Mouse (Mus musculus): ENCODE results near the gene Mctp2. TPM values are rescaled to one million over a fixed set of nuclear protein-coding genes. Genes with fewer than 3 reads are reported as not detected.
"Not testable (repeated sequence)": the region's sequence is repeated elsewhere in the genome, so short reads cannot be mapped to it uniquely, and the experiment has no call there.

The Mctp2 gene
- polyA plus RNA-seq, 1 experiment: 4.6 TPM

DNA sequence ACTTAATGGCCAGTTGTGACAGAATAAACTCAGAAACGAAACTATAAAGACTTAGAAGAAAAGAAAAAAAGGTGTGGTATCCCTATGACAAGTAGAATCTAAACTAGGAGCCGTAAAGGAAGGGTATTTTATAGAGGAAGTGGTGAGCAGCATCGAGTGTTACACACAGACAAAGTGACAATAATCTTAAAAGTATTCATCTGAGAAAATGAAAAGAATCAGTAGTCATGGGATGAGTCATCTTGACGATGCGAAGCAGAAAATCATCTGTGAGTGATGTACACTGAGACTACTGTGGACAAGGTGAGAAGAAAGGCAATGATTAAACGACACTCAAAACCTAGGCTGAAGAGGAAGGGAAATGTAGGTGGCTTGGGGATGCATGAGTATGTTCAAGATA, 36.4 kb downstream of the Mctp2 start:
- H3K36me3 ChIP-seq (ENCODE audit: control insufficient read depth, insufficient read depth, low read length, poor library complexity, severe bottlenecking): no peaks in the 10 kb centered on the region
- H3K9ac ChIP-seq (ENCODE audit: low read depth, poor library complexity, severe bottlenecking): no peak overlapping the region
- H3K4me3 ChIP-seq (ENCODE audit: low read depth, low read length): no peak overlapping the region
- H3K4me1 ChIP-seq (ENCODE audit: control insufficient read depth, insufficient read depth, low read length): no peaks in the 10 kb centered on the region
- no peaks in the 10 kb centered on the region for H3K9me3 ChIP-seq (replicated peaks; ENCODE audit: control insufficient read depth, insufficient read depth, low read length, poor library complexity, severe bottlenecking)
- TF ChIP-seq EP300 (IDR thresholded peaks at IDR 0.05; ENCODE audit: insufficient read depth, low read depth, low read length): no peak
- no peak for TF ChIP-seq CTCF (IDR thresholded peaks at IDR 0.05; ENCODE audit: low read depth, low read length)
- no peak for TF ChIP-seq POLR2A (IDR thresholded peaks at IDR 0.05; ENCODE audit: insufficient read depth, low read length)
- H3K27me3 ChIP-seq (ENCODE audit: control insufficient read depth, insufficient read depth, low read length, poor library complexity, severe bottlenecking): no peaks in the 10 kb centered on the region
- no peak overlapping the region for H3K27ac ChIP-seq (ENCODE audit: insufficient read depth, low read length)

DNA sequence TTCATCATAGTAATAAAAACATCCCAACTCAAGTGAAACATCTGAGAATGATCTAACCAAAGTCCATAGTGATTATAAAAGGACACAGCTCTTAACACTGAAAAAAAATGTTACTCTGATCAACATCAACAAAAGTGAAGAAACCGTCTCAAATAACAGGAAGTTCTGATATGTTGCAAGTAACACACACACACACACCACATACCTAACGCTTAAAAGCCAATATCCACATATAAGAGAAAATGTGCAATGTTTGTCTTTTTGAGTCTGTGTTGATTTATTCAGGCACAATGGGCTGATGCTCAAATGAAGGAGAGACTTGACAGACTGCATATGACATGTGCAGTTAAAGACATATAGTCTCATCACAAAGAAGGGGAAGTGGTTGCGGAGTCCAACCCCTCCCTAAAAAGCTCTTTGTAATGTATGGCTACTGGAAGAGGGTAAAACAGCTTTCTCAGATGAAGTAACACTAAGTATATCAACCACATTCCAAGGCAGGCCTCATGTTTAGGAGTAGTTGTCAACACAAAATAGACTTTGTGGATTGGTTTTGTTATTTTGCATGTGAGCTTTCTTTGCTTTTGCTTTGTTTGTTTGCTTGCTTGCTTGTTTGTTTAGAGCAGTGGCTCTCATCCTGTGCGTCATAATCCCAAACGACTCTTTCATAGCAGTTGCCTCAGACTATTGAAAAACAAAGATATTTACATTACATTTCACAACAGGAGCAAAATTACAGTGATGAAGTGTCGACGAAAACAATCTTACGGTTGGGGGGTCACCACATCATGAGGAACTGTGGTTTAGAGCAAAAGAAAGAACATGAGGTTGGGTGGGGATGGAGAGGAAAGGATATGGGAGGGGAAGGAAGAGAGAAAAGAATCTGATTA, 45.4 kb downstream of the Mctp2 start:
- H3K4me3 ChIP-seq (ENCODE audit: low read depth, low read length): no peak overlapping the region
- no peaks in the 10 kb centered on the region for H3K36me3 ChIP-seq (ENCODE audit: control insufficient read depth, insufficient read depth, low read length, poor library complexity, severe bottlenecking)
- no peak overlapping the region for H3K9ac ChIP-seq (ENCODE audit: low read depth, poor library complexity, severe bottlenecking)
- H3K27ac ChIP-seq (ENCODE audit: insufficient read depth, low read length): no peak overlapping the region
- H3K27me3 ChIP-seq (ENCODE audit: control insufficient read depth, insufficient read depth, low read length, poor library complexity, severe bottlenecking): no peaks in the 10 kb centered on the region
- H3K4me1 ChIP-seq (ENCODE audit: control insufficient read depth, insufficient read depth, low read length): no peaks in the 10 kb centered on the region
- TF ChIP-seq EP300 (IDR thresholded peaks at IDR 0.05; ENCODE audit: insufficient read depth, low read depth, low read length) (no peak), POLR2A (IDR thresholded peaks at IDR 0.05; ENCODE audit: insufficient read depth, low read length) (no peak), CTCF (IDR thresholded peaks at IDR 0.05; ENCODE audit: low read depth, low read length) (no peak)
- no peaks in the 10 kb centered on the region for H3K9me3 ChIP-seq (replicated peaks; ENCODE audit: control insufficient read depth, insufficient read depth, low read length, poor library complexity, severe bottlenecking)

DNA sequence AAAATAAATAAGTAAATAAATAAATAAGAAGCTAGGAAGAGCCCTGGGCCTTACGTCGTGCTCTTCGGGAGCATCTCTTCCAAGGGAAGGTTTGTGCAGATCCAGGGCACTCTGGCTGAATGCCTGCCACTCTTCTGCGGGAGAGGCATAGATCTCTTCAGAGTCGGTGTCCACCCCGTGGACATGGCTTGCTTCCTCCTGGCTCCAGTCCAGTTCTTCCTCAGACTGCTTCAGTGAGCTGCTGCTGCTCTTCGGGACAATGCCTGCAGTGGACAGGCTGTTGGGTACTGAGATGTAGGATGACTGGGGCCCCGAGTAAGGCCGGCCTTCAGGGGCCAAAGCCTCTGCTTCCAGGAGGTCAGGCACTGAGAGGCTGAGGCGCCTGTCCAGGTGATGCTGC, 47.4 kb downstream of the Mctp2 start:
- H3K9ac ChIP-seq (ENCODE audit: low read depth, poor library complexity, severe bottlenecking): no peak overlapping the region
- no peaks in the 10 kb centered on the region for H3K4me1 ChIP-seq (ENCODE audit: control insufficient read depth, insufficient read depth, low read length)
- no peak for TF ChIP-seq CTCF (IDR thresholded peaks at IDR 0.05; ENCODE audit: low read depth, low read length)
- TF ChIP-seq EP300 (IDR thresholded peaks at IDR 0.05; ENCODE audit: insufficient read depth, low read depth, low read length): no peak
- H3K27ac ChIP-seq (ENCODE audit: insufficient read depth, low read length): no peak overlapping the region
- H3K4me3 ChIP-seq (ENCODE audit: low read depth, low read length): no peak overlapping the region
- H3K36me3 ChIP-seq (ENCODE audit: control insufficient read depth, insufficient read depth, low read length, poor library complexity, severe bottlenecking): no peaks in the 10 kb centered on the region
- no peaks in the 10 kb centered on the region for H3K27me3 ChIP-seq (ENCODE audit: control insufficient read depth, insufficient read depth, low read length, poor library complexity, severe bottlenecking)
- H3K9me3 ChIP-seq (replicated peaks; ENCODE audit: control insufficient read depth, insufficient read depth, low read length, poor library complexity, severe bottlenecking): no peaks in the 10 kb centered on the region

DNA sequence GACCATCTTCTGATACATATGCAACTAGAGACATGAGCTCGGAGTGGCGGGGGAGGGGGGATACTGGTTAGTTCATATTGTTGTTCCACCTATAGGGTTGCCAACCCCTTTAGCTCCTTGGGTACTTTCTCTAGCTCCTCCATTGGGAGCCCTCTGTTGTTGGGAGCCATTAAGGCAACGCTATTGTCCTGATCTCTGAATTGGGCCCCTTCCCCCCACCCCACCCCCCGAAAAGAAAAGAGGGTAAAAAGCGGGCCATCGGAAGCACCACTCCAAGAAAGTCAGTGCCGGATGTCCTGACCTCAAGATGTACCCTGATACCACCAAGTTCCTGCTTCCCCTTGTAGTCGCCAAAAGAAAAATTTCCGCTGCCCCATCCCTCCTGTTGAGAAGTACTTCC, 56.1 kb downstream of the Mctp2 start:
- H3K27ac ChIP-seq (ENCODE audit: insufficient read depth, low read length); H3K36me3 ChIP-seq (ENCODE audit: control insufficient read depth, insufficient read depth, low read length, poor library complexity, severe bottlenecking); H3K4me3 ChIP-seq (ENCODE audit: low read depth, low read length); H3K9me3 ChIP-seq (replicated peaks; ENCODE audit: control insufficient read depth, insufficient read depth, low read length, poor library complexity, severe bottlenecking); H3K4me1 ChIP-seq (ENCODE audit: control insufficient read depth, insufficient read depth, low read length); H3K9ac ChIP-seq (ENCODE audit: low read depth, poor library complexity, severe bottlenecking); H3K27me3 ChIP-seq (ENCODE audit: control insufficient read depth, insufficient read depth, low read length, poor library complexity, severe bottlenecking): not testable (repeated sequence)

DNA sequence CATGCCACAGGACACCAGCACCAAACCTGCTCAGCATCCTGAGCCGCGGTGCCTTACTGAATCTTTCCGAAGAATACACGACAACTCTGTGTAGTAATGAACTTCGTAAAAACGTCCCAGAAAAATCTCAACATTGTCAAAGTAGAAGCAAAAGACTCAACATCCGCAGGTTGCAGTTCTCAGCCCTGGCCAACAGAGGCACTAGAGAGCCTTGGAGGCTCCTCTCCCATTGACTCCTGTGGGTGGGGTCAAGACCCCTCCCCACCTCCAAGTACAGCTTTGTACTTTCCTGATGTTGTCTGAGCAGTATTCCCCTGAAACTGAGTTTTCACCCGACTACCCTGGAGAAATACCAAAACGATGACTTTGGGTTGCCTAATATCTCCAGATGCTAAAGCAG, 65.1 kb downstream of the Mctp2 start:
- Histone ChIP-seq H3K4me1 (ENCODE audit: control insufficient read depth, insufficient read depth, low read length) (no peaks in the 10 kb centered on the region), H3K36me3 (ENCODE audit: control insufficient read depth, insufficient read depth, low read length, poor library complexity, severe bottlenecking) (no peaks in the 10 kb centered on the region), H3K27ac (ENCODE audit: insufficient read depth, low read length) (no peak overlapping the region), H3K4me3 (ENCODE audit: low read depth, low read length) (no peak overlapping the region), H3K9me3 (replicated peaks; ENCODE audit: control insufficient read depth, insufficient read depth, low read length, poor library complexity, severe bottlenecking) (no peaks in the 10 kb centered on the region), H3K27me3 (ENCODE audit: control insufficient read depth, insufficient read depth, low read length, poor library complexity, severe bottlenecking) (no peaks in the 10 kb centered on the region), H3K9ac (ENCODE audit: low read depth, poor library complexity, severe bottlenecking) (no peak overlapping the region)
- peak; percentile 42 for TF ChIP-seq CTCF (IDR thresholded peaks at IDR 0.05; ENCODE audit: low read depth, low read length)
- no peak for TF ChIP-seq POLR2A (IDR thresholded peaks at IDR 0.05; ENCODE audit: insufficient read depth, low read length)

DNA sequence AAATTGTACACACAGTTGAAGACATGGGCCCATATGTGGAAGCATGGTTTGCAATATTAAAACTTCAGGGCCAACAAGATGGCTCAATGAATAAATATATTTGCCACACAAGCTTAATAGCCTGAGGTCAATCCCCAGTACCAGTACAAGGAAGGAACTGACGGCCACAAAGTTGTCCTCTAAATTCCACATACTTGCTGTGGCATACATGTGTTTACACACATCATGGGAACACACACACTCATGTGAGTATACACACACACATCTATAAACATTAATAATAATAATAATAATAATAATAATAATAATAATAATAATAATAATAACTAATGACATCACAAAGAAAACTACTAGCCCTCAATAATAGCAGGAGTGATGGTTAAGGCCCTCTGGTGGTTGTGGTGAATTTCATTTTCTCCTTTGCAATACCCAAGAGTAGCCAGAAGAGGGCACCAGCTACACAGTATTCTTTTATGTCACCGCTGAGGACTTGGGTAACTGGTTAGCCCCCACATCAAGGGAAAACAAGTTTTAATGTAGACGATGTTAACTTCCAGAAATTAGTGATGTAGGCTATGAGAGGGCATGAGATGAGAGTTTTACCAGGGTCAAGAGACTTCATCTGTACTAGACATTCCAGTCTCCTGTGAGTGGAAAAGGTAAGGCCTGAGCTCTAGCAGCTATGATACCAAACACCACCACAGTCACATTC, 66.5 kb downstream of the Mctp2 start:
- Histone ChIP-seq H3K4me3 (ENCODE audit: low read depth, low read length) (no peak overlapping the region), H3K9me3 (replicated peaks; ENCODE audit: control insufficient read depth, insufficient read depth, low read length, poor library complexity, severe bottlenecking) (no peaks in the 10 kb centered on the region), H3K9ac (ENCODE audit: low read depth, poor library complexity, severe bottlenecking) (no peak overlapping the region), H3K27me3 (ENCODE audit: control insufficient read depth, insufficient read depth, low read length, poor library complexity, severe bottlenecking) (no peaks in the 10 kb centered on the region), H3K4me1 (ENCODE audit: control insufficient read depth, insufficient read depth, low read length) (no peaks in the 10 kb centered on the region), H3K27ac (ENCODE audit: insufficient read depth, low read length) (no peak overlapping the region), H3K36me3 (ENCODE audit: control insufficient read depth, insufficient read depth, low read length, poor library complexity, severe bottlenecking) (no peaks in the 10 kb centered on the region)
- TF ChIP-seq POLR2A (IDR thresholded peaks at IDR 0.05; ENCODE audit: insufficient read depth, low read length) (no peak), CTCF (IDR thresholded peaks at IDR 0.05; ENCODE audit: low read depth, low read length) (peak; percentile 6)

Data from ES-Bruce4 (cell line).